Mouse (Mus musculus) thymus, adult 2 months (tissue): Measurements from ENCODE around the gene Dhrs4.

Experiments used
- CTCF ChIP-seq: fragments of 200-500 bp; IDR thresholded peaks from 2 replicates; pipeline ENCODE4 v1.5.1; 2012; ENCODE audit warnings: mild to moderate bottlenecking, control low read depth, low read length, moderate library complexity, borderline replicate concordance; ENCODE audit not compliant: control insufficient read depth, poor library complexity, insufficient read depth; ENCODE audit errors: extremely low read depth
- POLR2A ChIP-seq: fragments of 200-500 bp; IDR thresholded peaks from 2 replicates; pipeline ENCODE4 v1.6.1; 2012; ENCODE audit warnings: mild to moderate bottlenecking, low read length, control low read depth, moderate library complexity; ENCODE audit not compliant: control insufficient read depth, poor library complexity, insufficient read depth; ENCODE audit errors: extremely low read depth

- no peak for TF ChIP-seq POLR2A
- TF ChIP-seq CTCF = no peak
Measured at GRCm38 (mm10) chr14:55505612-55506011, 27.1 kb downstream of the Dhrs4 start.
